ENCODE assay signal across 8 mouse cellular contexts in genomic region chr15:8569617-8570016, GRCm38 (mm10). TPM values are rescaled to one million over a fixed set of nuclear protein-coding genes. Genes with fewer than 3 reads are reported as not detected.
DNase-seq lines count a peak whose midpoint lies in the region; ATAC-seq and TF ChIP-seq lines count a peak whose summit lies in the region.

No protein-coding gene starts in this region.

- TF ChIP-seq CTCF in MEL (IDR thresholded peaks at IDR 0.05 in 2 of 3, conservative IDR thresholded peaks at IDR 0.05 in 1 of 3; ENCODE audit: control insufficient read depth in 1 of 3, insufficient read depth in 1 of 3, low read depth in 2 of 3, low read length in 3 of 3, poor library complexity in 1 of 3, severe bottlenecking in 1 of 3), result no peak
- TF ChIP-seq CTCF in embryonic fibroblast, embryonic 13.5 days (IDR thresholded peaks at IDR 0.05; ENCODE audit: borderline replicate concordance, insufficient read depth, low read length), result no peak

- H3K9ac ChIP-seq in MEL (ENCODE audit: control insufficient read depth, low read depth, low read length, poor library complexity, severe bottlenecking), result peak overlapping the region; percentile 48
- peak overlapping the region; percentile 48 for H3K9ac ChIP-seq in intestine, embryonic 15.5 days
- H3K9ac ChIP-seq in lung, embryonic 15.5 days, result peak overlapping the region; percentile 35; the same call in 1 of the 2 replicates

- H3K79me2 ChIP-seq in MEL (ENCODE audit: control insufficient read depth, insufficient read depth, low read length, poor library complexity), result no peaks in the 10 kb centered on the region

- WGBS in intestine, embryonic 15.5 days, result 6% methylated on average over 11 of the region's 11 CpGs
- WGBS in lung, embryonic 15.5 days, result 3% methylated on average over 11 of the region's 11 CpGs

- TF ChIP-seq POLR2A in MEL (IDR thresholded peaks at IDR 0.05; ENCODE audit: control insufficient read depth in 1 of 2, insufficient read depth in 1 of 2, low read depth in 1 of 2, low read length in 2 of 2, poor library complexity in 1 of 2), result no peak
- TF ChIP-seq POLR2A in embryonic fibroblast, embryonic 13.5 days (IDR thresholded peaks at IDR 0.05; ENCODE audit: low read depth, low read length), result no peak

- no peaks in the 10 kb centered on the region for H3K9me3 ChIP-seq in MEL (replicated peaks; ENCODE audit: insufficient read depth, low read length)
- H3K9me3 ChIP-seq in intestine, embryonic 15.5 days, result no peaks in the 10 kb centered on the region
- H3K9me3 ChIP-seq in lung, embryonic 15.5 days, result no peaks in the 10 kb centered on the region

- ATAC-seq in intestine, embryonic 15.5 days, result peak; percentile 81
- ATAC-seq in lung, embryonic 15.5 days (ENCODE audit: borderline replicate concordance, extremely low read depth, low FRiP score, low TSS enrichment), result peak; percentile 41

- H3K4me3 ChIP-seq in MEL (ENCODE audit: control insufficient read depth in 1 of 2, insufficient read depth in 1 of 2, low read depth in 2 of 2, low read length in 2 of 2), result peak overlapping the region; percentile 87 to 89
- peak overlapping the region; percentile 19; the same call in 1 of the 2 replicates for H3K4me3 ChIP-seq in embryonic fibroblast, embryonic 13.5 days (ENCODE audit: insufficient read depth, low read length)
- peak overlapping the region; percentile 57 for H3K4me3 ChIP-seq in intestine, embryonic 15.5 days (replicated peaks)
- H3K4me3 ChIP-seq in lung, embryonic 15.5 days, result peak overlapping the region; percentile 47

- DNase-seq in layer of hippocampus, postnatal 36 days, result peak; percentile 4
- no peak for DNase-seq in layer of hippocampus, postnatal 25 days (ENCODE audit: extremely low spot score in 1 of 2, low spot score in 1 of 2)
- DNase-seq in MEL (ENCODE audit: low read depth, low spot score), result peak; percentile 74
- peak; percentile 3 for DNase-seq in ovary, postnatal 10 days (ENCODE audit: low spot score)
- no peak for DNase-seq in c-Kit-positive CD71-positive TER-119-positive erythroid progenitor cells, embryonic 14.5 days (ENCODE audit: low spot score)

- no peak overlapping the region for H3K27ac ChIP-seq in MEL (ENCODE audit: control insufficient read depth, low read depth, low read length)
- no peak overlapping the region for H3K27ac ChIP-seq in embryonic fibroblast, embryonic 13.5 days (ENCODE audit: insufficient read depth, low read length)
- peak overlapping the region; percentile 88 for H3K27ac ChIP-seq in intestine, embryonic 15.5 days
- peak overlapping the region; percentile 88; the same call in 1 of the 2 replicates for H3K27ac ChIP-seq in lung, embryonic 15.5 days

- peaks cover 0 to 5% of the 10 kb centered on the region in 2 experiments; a peak in 2 of 4 replicates for H3K4me1 ChIP-seq in MEL (ENCODE audit: control insufficient read depth in 1 of 2, insufficient read depth in 2 of 2, low read length in 2 of 2)
- no peaks in the 10 kb centered on the region for H3K4me1 ChIP-seq in embryonic fibroblast, embryonic 13.5 days (ENCODE audit: control insufficient read depth, insufficient read depth, low read length)
- no peaks in the 10 kb centered on the region for H3K4me1 ChIP-seq in intestine, embryonic 15.5 days (replicated peaks)
- no peaks in the 10 kb centered on the region for H3K4me1 ChIP-seq in lung, embryonic 15.5 days

- no peak for TF ChIP-seq RAD21 in MEL (IDR thresholded peaks at IDR 0.05; ENCODE audit: low read depth, low read length)

- H3K36me3 ChIP-seq in MEL (ENCODE audit: control insufficient read depth in 1 of 2, insufficient read depth in 2 of 2, low read length in 2 of 2), result peaks cover 0 to 3% of the 10 kb centered on the region in 2 experiments; a peak in 2 of 4 replicates
- H3K36me3 ChIP-seq in intestine, embryonic 15.5 days, result no peaks in the 10 kb centered on the region
- H3K36me3 ChIP-seq in lung, embryonic 15.5 days, result no peaks in the 10 kb centered on the region

- H3K4me2 ChIP-seq in intestine, embryonic 15.5 days (replicated peaks), result peak overlapping the region; percentile 92
- H3K4me2 ChIP-seq in lung, embryonic 15.5 days, result peak overlapping the region; percentile 86

- no peak for TF ChIP-seq EP300 in MEL (IDR thresholded peaks at IDR 0.05; ENCODE audit: low read depth in 1 of 2, low read length in 2 of 2)

- H3K27me3 ChIP-seq in MEL (ENCODE audit: control insufficient read depth in 1 of 2, insufficient read depth in 2 of 2, low read length in 2 of 2), result peaks cover 8 to 10% of the 10 kb centered on the region in 2 experiments
- H3K27me3 ChIP-seq in intestine, embryonic 15.5 days (replicated peaks), result no peaks in the 10 kb centered on the region
- no peaks in the 10 kb centered on the region for H3K27me3 ChIP-seq in lung, embryonic 15.5 days

TF ChIP-seq in MEL, 35 proteins besides CTCF, POLR2A, EP300 and RAD21:
- TF ChIP-seq SIN3A (IDR thresholded peaks at IDR 0.05; ENCODE audit: low read length), result peak; percentile 50; the same call in 1 of the 2 replicates
- TF ChIP-seq JUND (IDR thresholded peaks at IDR 0.05; ENCODE audit: low read depth, low read length), result no peak
- TF ChIP-seq TCF12 (IDR thresholded peaks at IDR 0.05; ENCODE audit: low read depth, low read length), result 0 out of 2 replicates have a peak, but pooled peaks have one; percentile 3
- TF ChIP-seq USF1 (IDR thresholded peaks at IDR 0.05; ENCODE audit: low read depth, low read length), result no peak
- no peak for TF ChIP-seq GABPA (IDR thresholded peaks at IDR 0.05; ENCODE audit: low read depth, low read length)
- 0 out of 2 replicates have a peak, but pooled peaks have one; percentile 25 for TF ChIP-seq TBP (IDR thresholded peaks at IDR 0.05; ENCODE audit: low read depth, low read length)
- 0 out of 2 replicates have a peak, but pooled peaks have one; percentile 15 for TF ChIP-seq ETS1 (IDR thresholded peaks at IDR 0.05; ENCODE audit: low read depth, low read length)
- TF ChIP-seq SMC3 (IDR thresholded peaks at IDR 0.05; ENCODE audit: low read depth, low read length), result 0 out of 2 replicates have a peak, but pooled peaks have one; percentile 19
- 0 out of 2 replicates have a peak, but pooled peaks have one; percentile 17 for TF ChIP-seq MAX (IDR thresholded peaks at IDR 0.05; ENCODE audit: low read length)
- TF ChIP-seq BHLHE40 (IDR thresholded peaks at IDR 0.05; ENCODE audit: borderline replicate concordance, low read depth, low read length), result no peak; the same call in 1 of the 2 replicates
- no peak for TF ChIP-seq ZC3H11A (IDR thresholded peaks at IDR 0.05; ENCODE audit: low read depth, low read length)
- TF ChIP-seq MXI1 (IDR thresholded peaks at IDR 0.05; ENCODE audit: low read depth, low read length), result peak; percentile 42; the same call in 1 of the 2 replicates
- TF ChIP-seq POLR2AphosphoS2 (IDR thresholded peaks at IDR 0.05; ENCODE audit: low read length), result no peak
- no peak for TF ChIP-seq E2F4 (IDR thresholded peaks at IDR 0.05; ENCODE audit: borderline replicate concordance, low read depth, low read length)

RNA-seq across cellular contexts. Expression of gene Gm2310, which starts 49.9 kb away (rescaled TPM):
- total RNA-seq in layer of hippocampus, postnatal 36 days (2021), result not detected
- not detected for total RNA-seq in layer of hippocampus, postnatal 25 days (2021)
- not detected in 2 replicates for total RNA-seq in MEL (2012; rRNA removed)
- polyA plus RNA-seq in MEL (2012; ENCODE audit: insufficient read depth in 1 of 2, insufficient read length in 2 of 2, low read depth in 1 of 2, low replicate concordance in 2 of 2, missing spikeins in 1 of 2), result under 1 TPM in 1 of 2 experiments, not detected in 1; 0.06 TPM
- not detected in 2 replicates for polyA plus RNA-seq in embryonic fibroblast, embryonic 13.5 days (2011; ENCODE audit: insufficient read length, low read depth, missing spikeins)
- polyA plus RNA-seq in intestine, embryonic 15.5 days (2015; fragmentation: Nextera tagmentation; extraction: Ambion mirVana), result not detected in 2 replicates
- polyA plus RNA-seq in lung, embryonic 15.5 days (2015; fragmentation: Nextera tagmentation; extraction: Ambion mirVana), result not detected in 2 replicates

Comparison
In these comparisons a context has a peak if more than half of its experiments do, and no peak if none do; other contexts are left out.
1. DNase-seq: peak in layer of hippocampus, postnatal 36 days (2 of 2), MEL (single experiment) and ovary, postnatal 10 days (single experiment); none in layer of hippocampus, postnatal 25 days (0 of 2) and c-Kit-positive CD71-positive TER-119-positive erythroid progenitor cells, embryonic 14.5 days (single experiment).
2. H3K27ac ChIP-seq: peak in intestine, embryonic 15.5 days (single experiment) and lung, embryonic 15.5 days (single experiment); none in MEL (single experiment) and embryonic fibroblast, embryonic 13.5 days (single experiment).
3. H3K4me3 ChIP-seq: peak in every context shown above with its lines; median percentile 88 in MEL; 57 in intestine, embryonic 15.5 days; 47 in lung, embryonic 15.5 days; 19 in embryonic fibroblast, embryonic 13.5 days.
4. Peak in every context shown above with its lines, with median percentiles within 50 percentile points of each other: H3K9ac ChIP-seq.